Mouse (Mus musculus): ENCODE measurements at regions not wholly inside any gene's neighbourhood (a gene's known extent, or its start where the extent isn't known, plus 50 kb on each side); places are given as distances from the start of the nearest gene placed in this dataset.

GRCm38 (mm10) chr1:157939516-157939915, 416.6 kb downstream of the Brinp2 start:
- ATAC-seq (ENCODE audit: insufficient number of reproducible peaks, low FRiP score, low TSS enrichment) = no peak

GRCm38 (mm10) chr1:157940331-157940758, 415.8 kb downstream of the Brinp2 start:
- ATAC-seq (ENCODE audit: insufficient number of reproducible peaks, low FRiP score, low TSS enrichment) = no peak

- ATAC-seq (ENCODE audit: insufficient number of reproducible peaks, low FRiP score, low TSS enrichment) = no peak
Observed at GRCm38 (mm10) chr1:157957506-157957905, 398.6 kb downstream of the Brinp2 start.

GRCm38 (mm10) chr1:157964461-157964860, 391.7 kb downstream of the Brinp2 start:
- no peak for ATAC-seq (ENCODE audit: insufficient number of reproducible peaks, low FRiP score, low TSS enrichment)

- ATAC-seq (ENCODE audit: insufficient number of reproducible peaks, low FRiP score, low TSS enrichment) = 0 out of 2 replicates have a peak, but pooled peaks have one; percentile 19
Observed at GRCm38 (mm10) chr1:157969635-157970111, 386.5 kb downstream of the Brinp2 start.

GRCm38 (mm10) chr1:157973373-157974232, 382.5 kb downstream of the Brinp2 start:
- ATAC-seq (ENCODE audit: insufficient number of reproducible peaks, low FRiP score, low TSS enrichment) = no peak

GRCm38 (mm10) chr1:157974656-157975055, 381.5 kb downstream of the Brinp2 start:
- ATAC-seq (ENCODE audit: insufficient number of reproducible peaks, low FRiP score, low TSS enrichment) = no peak

GRCm38 (mm10) chr1:158019161-158019560, 337.0 kb downstream of the Brinp2 start:
- ATAC-seq (ENCODE audit: insufficient number of reproducible peaks, low FRiP score, low TSS enrichment) = no peak

- no peak for ATAC-seq (ENCODE audit: insufficient number of reproducible peaks, low FRiP score, low TSS enrichment)
Observed at GRCm38 (mm10) chr1:158039756-158040155, 316.4 kb downstream of the Brinp2 start.

GRCm38 (mm10) chr1:158040334-158040733, 315.8 kb downstream of the Brinp2 start:
- no peak for ATAC-seq (ENCODE audit: insufficient number of reproducible peaks, low FRiP score, low TSS enrichment)

GRCm38 (mm10) chr1:158052644-158053043, 303.5 kb downstream of the Brinp2 start:
- ATAC-seq (ENCODE audit: insufficient number of reproducible peaks, low FRiP score, low TSS enrichment) = no peak

- no peak for ATAC-seq (ENCODE audit: insufficient number of reproducible peaks, low FRiP score, low TSS enrichment)
Observed at GRCm38 (mm10) chr1:158054961-158055360, 301.2 kb downstream of the Brinp2 start.

GRCm38 (mm10) chr1:158056994-158057630, 299.0 kb downstream of the Brinp2 start:
- no peak for ATAC-seq (ENCODE audit: insufficient number of reproducible peaks, low FRiP score, low TSS enrichment)

GRCm38 (mm10) chr1:158057789-158058188, 298.3 kb downstream of the Brinp2 start:
- no peak for ATAC-seq (ENCODE audit: insufficient number of reproducible peaks, low FRiP score, low TSS enrichment)

GRCm38 (mm10) chr1:158061995-158062394, 294.1 kb downstream of the Brinp2 start:
- no peak for ATAC-seq (ENCODE audit: insufficient number of reproducible peaks, low FRiP score, low TSS enrichment)

- no peak for ATAC-seq (ENCODE audit: insufficient number of reproducible peaks, low FRiP score, low TSS enrichment)
Observed at GRCm38 (mm10) chr1:158082181-158082580, 273.9 kb downstream of the Brinp2 start.

- ATAC-seq (ENCODE audit: insufficient number of reproducible peaks, low FRiP score, low TSS enrichment) = no peak
Observed at GRCm38 (mm10) chr1:158085856-158086255, 270.3 kb downstream of the Brinp2 start.

GRCm38 (mm10) chr1:158097500-158097899, 258.6 kb downstream of the Brinp2 start:
- no peak for ATAC-seq (ENCODE audit: insufficient number of reproducible peaks, low FRiP score, low TSS enrichment)

- no peak for ATAC-seq (ENCODE audit: insufficient number of reproducible peaks, low FRiP score, low TSS enrichment)
Observed at GRCm38 (mm10) chr1:158119708-158120107, 236.4 kb downstream of the Brinp2 start.

- ATAC-seq (ENCODE audit: insufficient number of reproducible peaks, low FRiP score, low TSS enrichment) = no peak
Observed at GRCm38 (mm10) chr1:158124902-158125301, 231.2 kb downstream of the Brinp2 start.

- ATAC-seq (ENCODE audit: insufficient number of reproducible peaks, low FRiP score, low TSS enrichment) = no peak
Observed at GRCm38 (mm10) chr1:158126272-158126671, 229.9 kb downstream of the Brinp2 start.
